Mouse (Mus musculus): ENCODE data around the gene Abcf1. TPM values are rescaled to one million over a fixed set of nuclear protein-coding genes. Genes with fewer than 3 reads are reported as not detected.

Gene Abcf1
- polyA plus RNA-seq, 3 experiments from 2014 or later = 113 to 143 (median 123) TPM

- ATAC-seq = no peak
These were observed 51.1 kb downstream of the Abcf1 start for GRCm38 (mm10) chr17:35918276-35919059.

GRCm38 (mm10) chr17:35917463-35918251 is 51.9 kb downstream of the Abcf1 start:
- no peak for ATAC-seq

- ATAC-seq = no peak
These were observed 52.5 kb downstream of the Abcf1 start for GRCm38 (mm10) chr17:35917143-35917462.

DNA sequence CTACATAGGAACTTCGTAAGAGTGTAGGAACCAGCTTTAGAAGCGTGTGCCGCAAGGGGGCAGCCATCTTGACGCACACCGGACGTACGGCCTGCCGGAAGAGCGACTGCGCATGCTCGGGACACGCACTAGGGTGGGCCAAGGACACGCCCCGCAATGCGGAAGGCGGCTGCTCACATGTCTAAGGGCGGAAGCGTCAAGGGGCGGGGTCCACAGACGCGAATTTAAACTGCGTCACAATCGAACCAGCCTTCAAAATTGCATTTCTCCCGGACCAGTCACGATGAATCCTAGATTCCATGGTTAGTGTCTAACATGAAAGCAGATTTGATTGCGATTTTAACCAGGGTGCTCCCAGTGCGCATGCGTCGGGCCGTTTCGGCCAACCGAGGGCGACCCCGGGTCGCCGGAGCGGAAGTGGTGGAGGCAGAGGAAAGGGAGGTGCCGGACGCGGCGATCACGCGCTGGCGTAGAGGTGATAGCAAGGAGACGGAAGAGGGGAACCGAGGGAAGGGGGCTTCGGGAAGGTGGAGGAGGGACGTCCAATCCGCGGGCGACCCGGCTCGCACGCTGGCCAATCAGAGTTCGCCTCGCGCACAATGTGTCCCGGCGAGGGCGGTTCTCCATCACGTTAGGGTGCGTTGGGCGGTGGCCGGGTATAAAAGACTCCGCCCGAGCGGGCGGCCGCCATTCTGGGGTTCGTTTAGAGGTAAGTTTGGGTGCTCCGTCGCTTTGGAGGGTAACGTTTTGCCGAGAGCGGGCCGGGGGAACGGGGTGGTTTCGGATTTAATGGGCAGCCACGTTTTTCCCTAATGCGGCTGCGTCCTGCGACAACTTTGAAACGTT is 53.0 kb downstream of the Abcf1 start, which contains the start of the genes Mrps18b and Ppp1r10:
Gene Mrps18b (minus strand): TSS at position 93 of the 846 bp plus-strand sequence.
Gene Ppp1r10 (plus strand): TSS at position 138 of the 846 bp plus-strand sequence.
- ATAC-seq = peak; percentile 87

DNA sequence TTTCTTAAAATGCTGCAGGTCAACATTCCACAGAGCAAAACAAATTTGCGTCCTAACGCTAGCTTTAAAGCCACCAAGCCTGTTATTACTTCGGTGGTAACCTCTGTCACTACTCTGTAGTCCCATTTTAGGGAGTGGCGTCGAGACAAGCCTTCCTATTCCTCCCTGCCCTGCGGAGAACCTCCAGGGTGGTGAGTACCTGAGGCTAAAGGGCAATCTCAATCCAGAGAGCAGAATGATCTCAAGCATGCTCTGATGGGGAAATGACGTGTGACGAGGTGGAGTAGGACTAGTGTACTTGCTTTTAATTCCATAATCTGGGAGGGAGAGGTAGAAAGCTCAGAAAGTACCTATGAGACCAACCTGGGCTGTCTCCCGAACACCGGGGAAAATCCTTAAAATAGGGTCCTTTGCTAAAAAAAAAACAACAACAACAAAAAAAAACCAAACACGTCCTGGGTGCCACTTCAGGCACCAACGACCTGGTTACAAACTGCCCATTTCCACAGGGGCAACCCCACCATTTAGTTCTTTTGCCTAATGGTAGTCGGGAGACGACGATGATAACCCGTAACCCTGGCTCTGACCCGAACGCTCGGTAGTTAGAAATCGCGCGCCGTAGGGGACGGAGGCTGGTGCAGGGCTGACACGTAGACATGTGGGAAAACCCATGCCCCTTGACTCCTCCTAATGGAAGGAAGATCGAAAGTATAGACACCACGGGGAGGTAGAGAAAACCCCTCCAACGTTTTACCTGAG is 53.8 kb downstream of the Abcf1 start:
- peak; percentile 0 for ATAC-seq

GRCm38 (mm10) chr17:35914975-35915374 is 54.6 kb downstream of the Abcf1 start:
- ATAC-seq = no peak

- peak; percentile 95 for ATAC-seq
These were observed 59.6 kb downstream of the Abcf1 start, which contains the start of gene Atat1 for GRCm38 (mm10) chr17:35909919-35910369. TSS of gene Atat1 (minus strand) at chr17:35910075.

DNA sequence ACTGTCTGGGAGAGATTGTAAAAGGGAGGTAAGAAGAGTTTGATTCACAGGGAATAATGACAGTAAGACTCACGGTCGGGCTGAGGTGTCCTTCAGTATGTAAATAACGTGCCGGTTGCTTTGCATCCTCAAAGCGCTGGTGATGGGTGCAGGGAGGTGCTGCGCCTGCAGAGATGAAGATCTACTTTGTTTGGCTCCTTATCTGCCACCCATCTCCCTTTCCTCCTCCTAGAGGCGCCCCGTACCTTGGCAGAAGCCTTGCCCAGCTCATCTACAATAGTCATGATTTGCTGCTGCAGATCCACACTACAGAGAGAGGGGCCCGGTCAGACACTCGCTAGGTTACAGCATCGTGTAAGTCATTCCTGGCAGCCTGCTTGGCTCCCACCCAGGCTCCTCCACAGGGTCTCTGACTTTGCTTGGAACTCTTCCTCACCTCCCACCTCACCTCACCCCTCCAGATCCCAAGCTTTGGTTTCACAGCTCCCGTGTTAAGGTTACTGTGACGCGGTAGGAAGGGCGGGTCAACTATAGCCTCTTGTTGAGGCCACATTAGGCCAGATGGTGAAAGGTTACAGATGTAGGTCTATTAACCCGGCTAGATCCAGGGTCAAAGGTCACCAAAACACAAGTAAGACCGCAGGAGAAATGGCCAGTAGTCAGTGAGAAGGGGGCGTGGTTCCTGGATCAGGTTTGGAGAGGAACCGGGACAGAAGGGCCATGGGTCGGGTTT is 60.2 kb downstream of the Abcf1 start:
- ATAC-seq = peak; percentile 19

DNA sequence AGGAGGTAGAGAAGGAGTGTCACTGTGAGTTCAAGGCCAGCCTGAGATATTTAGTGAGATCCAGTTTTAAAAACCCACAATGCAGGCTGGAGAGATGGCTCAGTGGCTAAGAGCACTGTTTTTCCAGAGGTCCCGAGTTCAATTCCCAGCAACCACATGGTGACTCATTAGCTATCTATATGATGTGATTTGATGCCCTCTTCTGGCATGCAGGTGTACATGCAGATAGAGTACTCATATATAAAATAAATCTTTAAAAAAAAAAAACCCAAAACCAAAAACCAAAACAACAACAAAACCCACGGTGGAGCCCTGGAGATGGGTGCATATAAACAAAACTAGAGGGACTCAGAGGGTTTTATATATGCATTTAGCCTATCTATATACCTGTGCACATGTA is 62.0 kb downstream of the Abcf1 start:
- ATAC-seq = no peak

Other genes starting within 250 kb of the Abcf1 start
- gene Ier3, start 148.1 kb downstream of the Abcf1 start, polyA plus RNA-seq (2017; shearing (Covaris generic)) = 10 to 100 TPM in 1 of 3 experiments, 1 to 10 TPM in 1, under 1 TPM in 1; 0.54 to 11.8 (median 1.3) TPM
- 10 to 100 TPM; 20.5 to 31.1 (median 28.1) TPM for gene Flot1, start 146.5 kb downstream of the Abcf1 start, polyA plus RNA-seq (2017; shearing (Covaris generic))
- 100 to 1,000 TPM; 404 to 882 (median 514) TPM for gene Tubb5, start 131.5 kb downstream of the Abcf1 start, polyA plus RNA-seq (2017; shearing (Covaris generic))
- 10 to 100 TPM in 1 of 3 experiments, 1 to 10 TPM in 2; 6.1 to 10.7 (median 7.1) TPM for gene Mdc1, start 128.2 kb downstream of the Abcf1 start, polyA plus RNA-seq (2017; shearing (Covaris generic))
- gene Nrm, start 108.4 kb downstream of the Abcf1 start, polyA plus RNA-seq (2017; shearing (Covaris generic)) = 10 to 100 TPM; 25.4 to 64.8 (median 27.4) TPM
- gene Ppp1r18, start 104.2 kb downstream of the Abcf1 start, polyA plus RNA-seq (2017; shearing (Covaris generic)) = 100 to 1,000 TPM; 194 to 273 (median 213) TPM
- gene Dhx16, start 89.9 kb downstream of the Abcf1 start, polyA plus RNA-seq (2017; shearing (Covaris generic)) = 10 to 100 TPM; 17.4 to 36.1 (median 19.5) TPM
- gene 2310061I04Rik, start 72.3 kb downstream of the Abcf1 start, polyA plus RNA-seq (2017; shearing (Covaris generic)) = 10 to 100 TPM; 15.3 to 21.6 (median 15.4) TPM
- 10 to 100 TPM in 2 of 3 experiments, 1 to 10 TPM in 1; 9.5 to 16.2 (median 10.5) TPM for gene Atat1, start 59.7 kb downstream of the Abcf1 start, polyA plus RNA-seq (2017; shearing (Covaris generic))
- gene Mrps18b, start 53.4 kb downstream of the Abcf1 start, polyA plus RNA-seq (2017; shearing (Covaris generic)) = 10 to 100 TPM; 35.8 to 82.5 (median 75.5) TPM
- gene Ppp1r10, start 53.3 kb downstream of the Abcf1 start, polyA plus RNA-seq (2017; shearing (Covaris generic)) = 10 to 100 TPM; 49.4 to 63.1 (median 51.7) TPM
- 1 to 10 TPM; 7.6 to 9.2 (median 8.8) TPM for gene Gnl1, start 10.1 kb upstream of the Abcf1 start, polyA plus RNA-seq (2017; shearing (Covaris generic))
- gene Prr3, start 10.5 kb upstream of the Abcf1 start, polyA plus RNA-seq (2017; shearing (Covaris generic)) = 10 to 100 TPM; 13.8 to 22.0 (median 19.8) TPM
- 10 to 100 TPM; 26.0 to 35.7 (median 32.8) TPM for gene H2-T24, start 50.8 kb upstream of the Abcf1 start, polyA plus RNA-seq (2017; shearing (Covaris generic))
- gene H2-T23, start 63.1 kb upstream of the Abcf1 start, polyA plus RNA-seq (2017; shearing (Covaris generic)) = 1,000 to 10,000 TPM in 1 of 3 experiments, 100 to 1,000 TPM in 2; 834 to 1,491 (median 990) TPM
- 100 to 1,000 TPM; 428 to 527 (median 477) TPM for gene H2-T22, start 73.0 kb upstream of the Abcf1 start, polyA plus RNA-seq (2017; shearing (Covaris generic))
- under 1 TPM in 2 of 3 experiments, not detected in 1; 0.33 to 0.87 TPM for gene Gm6034, start 73.2 kb upstream of the Abcf1 start, polyA plus RNA-seq (2017; shearing (Covaris generic))
- gene Gm11127, start 88.6 kb upstream of the Abcf1 start, polyA plus RNA-seq (2017; shearing (Covaris generic)) = under 1 TPM in 1 of 3 experiments, not detected in 2; 0.30 TPM
- gene Gm19684, start 151.9 kb upstream of the Abcf1 start, polyA plus RNA-seq (2017; shearing (Covaris generic)) = 1 to 10 TPM; 1.8 to 5.8 (median 2.4) TPM
- 1 to 10 TPM in 1 of 3 experiments, not detected in 2; 1.3 TPM for gene Gm7030, start 159.7 kb upstream of the Abcf1 start, polyA plus RNA-seq (2017; shearing (Covaris generic))
- gene Gm8909, start 198.8 kb upstream of the Abcf1 start, polyA plus RNA-seq (2017; shearing (Covaris generic)) = 1 to 10 TPM; 1.5 to 7.5 (median 4.7) TPM
- gene H2-T3, start 220.5 kb upstream of the Abcf1 start, polyA plus RNA-seq (2017; shearing (Covaris generic)) = 1 to 10 TPM in 1 of 3 experiments, under 1 TPM in 1, not detected in 1; 0.67 to 6.8 TPM

All from inflammation-experienced regulatory T-cells, adult 6 months (primary cell).